Mouse (Mus musculus) left cerebral cortex, postnatal 36 days (tissue): ENCODE data around the gene Nipsnap1. TPM values are rescaled to one million over a fixed set of nuclear protein-coding genes. Genes with fewer than 3 reads are reported as not detected.

Experiments
- DNase-seq, 2 experiments: peaks; one replicate each; pipeline ENCODE4 v3.0.0; 2021 to 2022; ENCODE audit warnings: low spot score in 2 of 2, mixed read lengths in 1 of 2
- intact Hi-C: fragments of 180-260 bp; cut with DNase I; formaldehyde crosslinking; loops from one replicate; pipeline ENCODE4 v1.15.1; 2025
- total RNA-seq, 2 experiments: library from RNA; stranded (reverse); gene quantifications; 2 replicates each; pipeline ENCODE4 v1.2.3; 2021

Nipsnap1 gene
- 10 to 100 TPM; 85.0 to 90.8 TPM for total RNA-seq

GRCm38 (mm10) chr11:4873755-4874475, at the start of gene Nipsnap1:
TSS of gene Nipsnap1 (plus strand) at chr11:4873951.
- intact Hi-C loops, result no loop called here
- peak; percentile 74 to 81 for DNase-seq

GRCm38 (mm10) chr11:4826152-4826778, 47.5 kb upstream of the Nipsnap1 start:
- intact Hi-C loops, result no loop called here
- no peak for DNase-seq

- DNase-seq, result no peak
- intact Hi-C loops, result no loop called here
These were observed 46.4 kb upstream of the Nipsnap1 start for GRCm38 (mm10) chr11:4827340-4827739.

- intact Hi-C loops, result no loop called here
- DNase-seq, result no peak
These were observed 45.8 kb upstream of the Nipsnap1 start for GRCm38 (mm10) chr11:4827916-4828315.

- no peak for DNase-seq
- intact Hi-C loops, result loop anchor here (10.0 kb wide), 1 partner anchor 326 kb away; no protein-coding TSS in a partner anchor
These were observed 42.7 kb upstream of the Nipsnap1 start for GRCm38 (mm10) chr11:4831066-4831465.

- no peak for DNase-seq
- intact Hi-C loops, result loop anchor here (10.0 kb wide), 1 partner anchor 329 kb away; no protein-coding TSS in a partner anchor
These were observed 40.3 kb upstream of the Nipsnap1 start for GRCm38 (mm10) chr11:4833295-4833939.

- no peak for DNase-seq
- intact Hi-C loops, result loop anchor here (10.0 kb wide), 1 partner anchor 331 kb away; no protein-coding TSS in a partner anchor
These were observed 38.3 kb upstream of the Nipsnap1 start for GRCm38 (mm10) chr11:4835436-4835835.

GRCm38 (mm10) chr11:4836755-4837154, 37.0 kb upstream of the Nipsnap1 start:
- peak in 1 of 2 experiments; percentile 15 for DNase-seq

GRCm38 (mm10) chr11:4837342-4837741, 36.4 kb upstream of the Nipsnap1 start:
- no peak for DNase-seq
- intact Hi-C loops, result loop anchor here (10.0 kb wide), 1 partner anchor 333 kb away; no protein-coding TSS in a partner anchor

More at GRCm38 (mm10) chr11:4836755-4837154, 37.0 kb upstream of the Nipsnap1 start:
- intact Hi-C loops, result loop anchor here (10.0 kb wide), 1 partner anchor 332 kb away; no protein-coding TSS in a partner anchor

GRCm38 (mm10) chr11:4838235-4838634, 35.5 kb upstream of the Nipsnap1 start:
- intact Hi-C loops, result loop anchor here (10.0 kb wide), 1 partner anchor 333 kb away; no protein-coding TSS in a partner anchor
- no peak for DNase-seq

GRCm38 (mm10) chr11:4840942-4841526, 32.7 kb upstream of the Nipsnap1 start:
- intact Hi-C loops, result no loop called here
- no peak for DNase-seq

- intact Hi-C loops, result no loop called here
- peak; percentile 31 to 47 for DNase-seq
These were observed 25.1 kb upstream of the Nipsnap1 start for GRCm38 (mm10) chr11:4848483-4849248.

GRCm38 (mm10) chr11:4849258-4849943, 24.4 kb upstream of the Nipsnap1 start, which contains the start of gene Nf2:
TSS of gene Nf2 (minus strand) at chr11:4849536.
- DNase-seq, result peak; percentile 97 to 98
- intact Hi-C loops, result no loop called here

GRCm38 (mm10) chr11:4850404-4850803, 23.3 kb upstream of the Nipsnap1 start:
- intact Hi-C loops, result no loop called here
- DNase-seq, result no peak

GRCm38 (mm10) chr11:4853021-4853420, 20.7 kb upstream of the Nipsnap1 start:
- intact Hi-C loops, result no loop called here
- no peak for DNase-seq

GRCm38 (mm10) chr11:4854181-4854580, 19.6 kb upstream of the Nipsnap1 start:
- no peak for DNase-seq
- intact Hi-C loops, result no loop called here

GRCm38 (mm10) chr11:4858416-4858815, 15.3 kb upstream of the Nipsnap1 start:
- intact Hi-C loops, result no loop called here
- no peak for DNase-seq

- intact Hi-C loops, result no loop called here
These were observed 12.8 kb upstream of the Nipsnap1 start for GRCm38 (mm10) chr11:4860986-4861385.

More at GRCm38 (mm10) chr11:4860986-4861385, 12.8 kb upstream of the Nipsnap1 start:
- no peak for DNase-seq
